Mouse (Mus musculus) stomach, adult 2 months (tissue): ENCODE results near the gene Sh3d19. TPM values are rescaled to one million over a fixed set of nuclear protein-coding genes. Genes with fewer than 3 reads are reported as not detected.

Source experiments
- polyA plus RNA-seq: library from polyadenylated mRNA; depleted of rRNA; stranded (reverse); fragments of >200 nt; gene quantifications from 2 replicates; pipeline ENCODE4 v1.2.3, GENCODE M21; 2012; rRNA removed

The Sh3d19 gene
- 34.4 and 35.2 TPM in 2 replicates for polyA plus RNA-seq

DNA sequence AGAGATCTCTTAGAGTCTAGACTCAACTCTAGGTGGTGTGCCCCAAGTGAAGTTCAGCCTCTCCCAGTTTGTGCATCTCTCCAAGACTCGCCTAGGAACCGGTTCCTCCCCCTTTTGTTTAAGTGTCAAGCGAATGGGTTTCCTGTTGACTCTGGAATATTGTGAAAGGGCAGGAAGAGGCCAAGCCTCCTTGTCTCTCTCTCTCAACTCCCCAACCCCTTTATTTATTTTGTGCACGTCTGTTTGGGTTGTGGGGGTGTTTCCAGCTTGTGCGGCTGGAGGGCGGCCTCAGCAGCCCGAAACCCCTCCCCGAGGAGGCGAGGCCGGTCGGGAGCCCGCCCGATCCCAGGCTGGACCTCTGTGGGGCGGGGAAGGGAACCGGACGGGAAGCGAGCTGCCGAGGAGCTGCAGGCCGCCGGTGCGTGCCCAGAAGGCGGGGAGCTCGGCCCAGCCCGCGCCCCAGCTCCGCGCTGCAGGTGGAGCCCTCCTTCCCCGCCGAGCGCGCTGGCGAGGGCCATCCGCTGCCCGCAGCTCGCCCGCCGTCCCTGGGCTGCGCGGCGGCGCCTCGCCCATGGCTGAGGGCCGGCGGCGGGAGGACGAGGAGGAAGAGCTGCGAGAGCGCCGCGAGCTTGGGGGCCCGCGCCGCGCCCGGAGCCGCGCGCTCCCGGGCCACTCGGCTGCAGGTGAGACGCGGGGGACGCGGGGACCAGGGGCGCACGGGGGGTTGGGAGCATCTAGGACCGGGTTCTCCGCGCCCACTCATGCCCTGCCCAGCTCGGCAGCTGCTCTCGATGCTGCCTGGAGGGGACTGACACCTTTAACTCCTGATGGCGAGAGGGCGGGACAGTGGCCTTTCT is at the start of gene Sh3d19:
Gene Sh3d19 (plus strand): TSS at position 368 of the 857 bp plus-strand sequence.

DNA sequence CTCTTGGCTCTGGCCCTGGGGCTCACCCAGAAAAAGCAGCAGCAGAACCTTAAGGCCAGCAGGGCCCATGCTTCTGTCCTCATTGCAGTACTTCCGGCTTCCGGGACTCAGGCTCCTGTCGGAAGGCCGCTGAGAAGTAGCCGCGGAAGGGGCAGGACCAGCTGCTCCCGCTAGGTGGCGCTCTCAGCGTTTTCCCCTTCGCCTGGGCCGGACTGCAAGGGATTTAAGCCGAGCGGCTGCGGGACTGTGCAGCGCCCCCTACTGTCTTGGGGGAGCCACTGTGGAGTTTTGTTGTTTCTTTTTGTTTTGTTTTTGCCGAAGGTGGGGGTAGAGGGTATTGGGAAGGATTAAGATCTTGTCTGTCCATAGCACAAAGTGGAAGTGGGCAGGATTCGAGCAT is 31.5 kb downstream of the Sh3d19 start, which contains the start of gene Prss48:
Gene Prss48 (minus strand): TSS at position 69 of the 400 bp plus-strand sequence.

DNA sequence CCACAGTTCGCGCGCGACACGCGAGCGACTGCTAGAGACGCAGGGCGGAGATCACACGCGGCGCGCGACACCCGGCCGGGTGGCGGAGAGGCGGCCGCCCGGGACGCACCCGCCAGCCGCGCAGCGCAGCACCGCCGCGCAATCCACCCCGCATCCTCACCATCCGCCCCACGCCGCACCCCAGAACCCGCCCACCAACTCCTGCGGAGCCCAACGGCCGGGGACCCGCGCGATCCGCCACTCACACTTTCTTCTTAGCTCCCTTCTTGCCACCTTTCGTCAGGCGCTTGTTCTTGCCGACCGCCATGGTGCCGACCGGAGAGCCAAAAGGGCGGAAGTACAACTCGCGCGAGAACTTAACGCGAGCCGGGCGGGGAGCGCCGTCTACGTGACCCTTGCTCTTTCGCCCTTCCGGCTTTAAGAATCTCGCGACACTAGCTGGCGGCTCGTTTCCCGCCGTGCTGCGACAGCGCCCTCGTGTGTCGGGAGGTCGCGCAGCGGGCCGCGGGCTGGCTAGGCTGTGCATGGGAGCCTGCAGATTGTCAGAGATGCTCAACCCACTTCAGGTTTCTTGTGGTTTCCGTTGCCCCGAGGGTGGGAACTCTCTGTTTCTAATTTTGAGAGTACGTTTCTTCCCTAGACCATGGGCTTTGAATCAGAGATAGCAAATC is 171.5 kb downstream of the Sh3d19 start, which contains the start of gene Rps3a1:
Gene Rps3a1 (minus strand): TSS at position 440 of the 671 bp plus-strand sequence.

Other genes starting within 250 kb of the Sh3d19 start
- 8.9 and 9.3 TPM in 2 replicates for gene Fam160a1, start 153.8 kb upstream of the Sh3d19 start, polyA plus RNA-seq
- gene Glt28d2, start 83.6 kb upstream of the Sh3d19 start, polyA plus RNA-seq, result 0.98 and 1.1 TPM in 2 replicates
- gene Gm37240, start 83.6 kb upstream of the Sh3d19 start, polyA plus RNA-seq, result 19.3 and 34.8 TPM in 2 replicates
- gene Prss48, start 31.4 kb downstream of the Sh3d19 start, polyA plus RNA-seq, result not detected in 2 replicates
- gene Rps3a1, start 171.6 kb downstream of the Sh3d19 start, polyA plus RNA-seq, result 5.2 and 14.2 TPM in 2 replicates